Mouse (Mus musculus) heart, postnatal 14 days (tissue): ENCODE data around the gene Trabd. TPM values are rescaled to one million over a fixed set of nuclear protein-coding genes. Genes with fewer than 3 reads are reported as not detected.

Source experiments
- DNase-seq, 2 experiments: peaks; one replicate each; pipeline ENCODE4 v3.0.0; 2021 to 2022
- intact Hi-C: fragments of 180-260 bp; cut with DNase I; formaldehyde crosslinking; loops from one replicate; pipeline ENCODE4 v1.15.1; 2025
- long read RNA-seq, 2 experiments: library from polyadenylated mRNA; stranded (forward); transcript quantifications; one replicate each; pipeline ENCODE4 v2.0.0; 2021
- total RNA-seq, 2 experiments: library from RNA; stranded (reverse); gene quantifications; 2 replicates each; pipeline ENCODE4 v1.2.3; 2021

The Trabd gene
- 10 to 100 TPM; 36.7 to 43.7 TPM for total RNA-seq
- long read RNA-seq, experiment 1, transcript Trabd-201 (10 exons, 2,439 nt), result major isoform, 68 of 86 reads
- long read RNA-seq, experiment 1, partial matches to known transcripts, result 3 of 86 reads
- long read RNA-seq, experiment 1, other reads (novel, unspliced or antisense), result 10 of 86 reads
- long read RNA-seq, experiment 2, transcript Trabd-205 (10 exons, 2,396 nt), result minor isoform, 5 of 85 reads
- long read RNA-seq, experiment 2, transcript Trabd-203 (10 exons, 1,941 nt), result minor isoform, 5 of 85 reads
- long read RNA-seq, experiment 2, transcript Trabd-201 (10 exons, 2,439 nt), result major isoform, 66 of 85 reads
- long read RNA-seq, experiment 2, partial matches to known transcripts, result 1 of 85 reads
- long read RNA-seq, experiment 2, other reads (novel, unspliced or antisense), result 8 of 85 reads

- DNase-seq, result no peak
- intact Hi-C loops, result loop anchor here (10.0 kb wide), 1 partner anchor 250 kb away; no protein-coding TSS in a partner anchor
Measured at GRCm38 (mm10) chr15:89074613-89075477, at the start of gene Trabd. TSS of gene Trabd (plus strand) at chr15:89075124.

- DNase-seq, result no peak
- intact Hi-C loops, result no loop called here
Measured at GRCm38 (mm10) chr15:89044381-89044780, 30.5 kb upstream of the Trabd start.

GRCm38 (mm10) chr15:89046356-89046755, 28.6 kb upstream of the Trabd start:
- DNase-seq, result no peak
- intact Hi-C loops, result no loop called here

- DNase-seq, result no peak
- intact Hi-C loops, result no loop called here
Measured at GRCm38 (mm10) chr15:89054666-89055065, 20.3 kb upstream of the Trabd start.

GRCm38 (mm10) chr15:89058736-89059135, 16.2 kb upstream of the Trabd start:
- DNase-seq, result peak in 1 of 2 experiments; percentile 0
- intact Hi-C loops, result no loop called here

GRCm38 (mm10) chr15:89059161-89059931, 15.6 kb upstream of the Trabd start, which contains the start of gene Panx2:
TSS of gene Panx2 (plus strand) at chr15:89059734.
- peak in 1 of 2 experiments; percentile 5 for DNase-seq
- intact Hi-C loops, result no loop called here

GRCm38 (mm10) chr15:89060032-89060681, 14.8 kb upstream of the Trabd start:
- intact Hi-C loops, result no loop called here
- peak in 1 of 2 experiments; percentile 31 for DNase-seq

- intact Hi-C loops, result no loop called here
- DNase-seq, result no peak
Measured at GRCm38 (mm10) chr15:89060811-89061460, 14.0 kb upstream of the Trabd start.

- DNase-seq, result no peak
- intact Hi-C loops, result no loop called here
Measured at GRCm38 (mm10) chr15:89061761-89062517, 13.0 kb upstream of the Trabd start.

- no peak for DNase-seq
- intact Hi-C loops, result no loop called here
Measured at GRCm38 (mm10) chr15:89062518-89062910, 12.4 kb upstream of the Trabd start.

- intact Hi-C loops, result no loop called here
- DNase-seq, result no peak
Measured at GRCm38 (mm10) chr15:89063001-89063400, 11.9 kb upstream of the Trabd start.

- DNase-seq, result no peak
- intact Hi-C loops, result no loop called here
Measured at GRCm38 (mm10) chr15:89063536-89063935, 11.4 kb upstream of the Trabd start.

GRCm38 (mm10) chr15:89064891-89065290, 10.0 kb upstream of the Trabd start:
- no peak for DNase-seq
- intact Hi-C loops, result loop anchor here (5.0 kb wide), 1 partner anchor 38 kb away; no protein-coding TSS in a partner anchor

- no peak for DNase-seq
- intact Hi-C loops, result loop anchor here (5.0 kb wide), 1 partner anchor 40 kb away; no protein-coding TSS in a partner anchor
Measured at GRCm38 (mm10) chr15:89067609-89068008, 7.3 kb upstream of the Trabd start.

GRCm38 (mm10) chr15:89068226-89068625, 6.7 kb upstream of the Trabd start:
- no peak for DNase-seq

GRCm38 (mm10) chr15:89069336-89069840, 5.5 kb upstream of the Trabd start:
- intact Hi-C loops, result loop anchor here (5.0 kb wide), 1 partner anchor 42 kb away; no protein-coding TSS in a partner anchor
- DNase-seq, result no peak

More at GRCm38 (mm10) chr15:89068226-89068625, 6.7 kb upstream of the Trabd start:
- intact Hi-C loops, result loop anchor here (5.0 kb wide), 1 partner anchor 41 kb away; no protein-coding TSS in a partner anchor

GRCm38 (mm10) chr15:89070606-89071005, 4.3 kb upstream of the Trabd start:
- intact Hi-C loops, result loop anchor here (10.0 kb wide), 1 partner anchor 246 kb away; no protein-coding TSS in a partner anchor

More at GRCm38 (mm10) chr15:89070606-89071005, 4.3 kb upstream of the Trabd start:
- DNase-seq, result no peak
